Mouse (Mus musculus): ENCODE data around the gene Slc38a9.

- TF ChIP-seq CTCF (conservative IDR thresholded peaks at IDR 0.05; ENCODE audit: insufficient read depth, insufficient read length, low read depth, low read length) = no peak
- no peak for TF ChIP-seq POLR2A (IDR thresholded peaks at IDR 0.05; ENCODE audit: low read depth, low read length)
These were observed 99.4 kb downstream of the Slc38a9 start for GRCm38 (mm10) chr13:112759777-112760537.

Measured in kidney, adult 2 months (tissue).